Mouse (Mus musculus) neutrophil, adult 59 days (primary cell): ENCODE measurements around the gene Foxo6. TPM values are rescaled to one million over a fixed set of nuclear protein-coding genes. Genes with fewer than 3 reads are reported as not detected.

Experiments
- total RNA-seq, 2 experiments: library from RNA; stranded (reverse); gene quantifications; 1 replicate in 1 of 2; 2 replicates in 1 of 2; pipeline ENCODE4 v1.2.4; 2023

Gene Foxo6
- under 1 TPM in 1 of 2 experiments, not detected in 1; 0.33 TPM for total RNA-seq

GRCm38 (mm10) chr4:120287290-120288111 lies at the start of gene Foxo6:
Gene Foxo6, minus strand, starts transcription at chr4:120287349.

Other genes starting within 250 kb of the Foxo6 start
- not detected for gene AL607142.1, start 222.4 kb downstream of the Foxo6 start, total RNA-seq
- not detected for gene Edn2, start 126.1 kb downstream of the Foxo6 start, total RNA-seq
- 10 to 100 TPM; 19.9 to 24.7 TPM for gene Scmh1, start 117.9 kb upstream of the Foxo6 start, total RNA-seq
- gene Slfnl1, start 244.9 kb upstream of the Foxo6 start, total RNA-seq, result under 1 TPM in 1 of 2 experiments, not detected in 1; 0.33 TPM